Mouse (Mus musculus): ENCODE data around the gene Decr2. TPM values are rescaled to one million over a fixed set of nuclear protein-coding genes. Genes with fewer than 3 reads are reported as not detected.

The Decr2 gene
- polyA plus RNA-seq (2017; shearing (Covaris generic)): 37.0 TPM

DNA sequence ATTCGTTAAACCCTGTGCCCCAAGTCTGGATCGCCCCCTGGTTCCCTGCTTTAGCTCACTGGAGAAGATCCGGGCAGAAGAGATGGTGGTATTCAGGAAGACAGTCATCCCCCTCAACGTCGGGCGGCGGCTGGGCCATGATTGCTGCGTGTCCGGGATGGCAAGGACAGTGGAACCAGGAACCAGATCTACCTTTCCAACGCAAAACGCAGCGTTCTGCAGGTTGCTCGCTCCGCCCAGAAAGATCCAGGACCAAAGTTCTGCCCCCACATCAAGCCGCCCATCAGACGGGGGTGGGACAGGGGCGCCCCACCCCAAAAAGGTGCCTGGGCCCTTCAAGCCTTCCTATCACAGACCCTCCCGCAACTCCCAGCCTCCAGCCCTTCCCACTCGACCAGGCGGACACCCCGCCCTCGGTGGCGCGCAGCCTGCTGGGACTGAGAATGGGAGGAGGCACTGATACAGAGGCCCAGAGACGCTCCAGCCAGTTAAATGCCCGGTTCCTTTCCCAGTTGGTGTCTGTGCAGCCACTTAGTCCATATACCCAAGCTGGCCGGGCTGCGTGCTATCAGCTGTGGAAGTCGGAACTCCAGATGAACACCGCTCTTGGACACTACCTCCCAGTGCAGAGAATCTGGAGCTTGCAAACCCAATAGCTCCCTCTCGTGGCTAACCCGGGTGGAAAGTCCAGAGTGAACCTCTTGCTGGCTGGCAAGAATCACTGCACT, at the start of gene Decr2:
Decr2 (minus strand) TSS at position 433 of the 728 bp plus-strand sequence.

DNA sequence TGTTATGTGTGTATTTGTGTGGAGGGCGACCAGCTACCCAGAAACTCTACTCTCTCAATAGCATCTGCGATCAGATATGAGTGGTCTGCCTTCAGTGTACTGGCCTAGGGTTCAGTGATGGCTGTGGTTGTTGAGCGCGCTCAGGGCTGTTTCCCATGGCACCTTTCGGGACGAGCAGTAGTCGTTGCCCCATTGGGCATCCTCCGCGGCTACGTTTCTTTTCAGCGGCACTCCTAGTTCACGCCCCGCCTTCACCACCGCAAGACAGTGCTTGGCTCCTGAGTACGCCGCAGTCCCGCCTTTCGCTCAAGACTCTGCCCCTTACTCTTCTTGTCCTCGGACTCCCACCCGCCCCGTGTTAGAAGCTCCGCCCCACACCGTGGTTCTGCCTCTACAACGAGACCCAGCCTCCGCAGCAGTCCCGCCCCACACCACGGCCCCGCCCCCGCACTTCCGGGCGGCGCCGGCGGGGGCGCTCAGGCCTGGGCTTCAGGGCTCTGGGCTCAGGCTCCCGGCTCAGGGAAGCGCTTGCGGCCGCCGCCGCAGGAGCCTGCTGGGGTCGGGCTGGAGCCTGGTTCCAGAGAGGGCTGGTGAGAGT, 48.2 kb upstream of the Decr2 start, which contains the start of gene Axin1:
Axin1 (plus strand) TSS at position 450 of the 598 bp plus-strand sequence.

DNA sequence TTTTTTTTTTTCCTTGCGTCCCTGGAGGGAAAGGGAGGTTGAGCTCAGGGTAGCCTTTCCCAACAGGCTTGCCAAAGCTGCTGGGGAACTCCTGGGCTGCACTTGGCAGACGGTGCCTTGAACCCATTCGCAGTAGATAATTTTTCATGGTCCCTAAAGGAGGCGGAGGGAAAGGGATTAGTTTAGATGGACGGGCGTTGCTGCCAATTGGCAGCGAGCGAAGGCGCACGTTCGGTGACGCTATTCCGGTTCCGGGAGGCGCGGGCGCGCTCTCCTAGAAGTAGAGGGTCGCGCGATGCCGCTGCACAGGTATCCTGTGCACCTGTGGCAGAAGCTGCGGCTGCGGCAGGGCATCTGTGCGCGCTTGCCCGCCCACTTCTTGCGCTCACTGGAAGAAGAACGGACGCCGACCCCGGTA, 33.1 kb upstream of the Decr2 start, which contains the start of gene Mrpl28:
Mrpl28 (plus strand) TSS at position 234 of the 418 bp plus-strand sequence.

DNA sequence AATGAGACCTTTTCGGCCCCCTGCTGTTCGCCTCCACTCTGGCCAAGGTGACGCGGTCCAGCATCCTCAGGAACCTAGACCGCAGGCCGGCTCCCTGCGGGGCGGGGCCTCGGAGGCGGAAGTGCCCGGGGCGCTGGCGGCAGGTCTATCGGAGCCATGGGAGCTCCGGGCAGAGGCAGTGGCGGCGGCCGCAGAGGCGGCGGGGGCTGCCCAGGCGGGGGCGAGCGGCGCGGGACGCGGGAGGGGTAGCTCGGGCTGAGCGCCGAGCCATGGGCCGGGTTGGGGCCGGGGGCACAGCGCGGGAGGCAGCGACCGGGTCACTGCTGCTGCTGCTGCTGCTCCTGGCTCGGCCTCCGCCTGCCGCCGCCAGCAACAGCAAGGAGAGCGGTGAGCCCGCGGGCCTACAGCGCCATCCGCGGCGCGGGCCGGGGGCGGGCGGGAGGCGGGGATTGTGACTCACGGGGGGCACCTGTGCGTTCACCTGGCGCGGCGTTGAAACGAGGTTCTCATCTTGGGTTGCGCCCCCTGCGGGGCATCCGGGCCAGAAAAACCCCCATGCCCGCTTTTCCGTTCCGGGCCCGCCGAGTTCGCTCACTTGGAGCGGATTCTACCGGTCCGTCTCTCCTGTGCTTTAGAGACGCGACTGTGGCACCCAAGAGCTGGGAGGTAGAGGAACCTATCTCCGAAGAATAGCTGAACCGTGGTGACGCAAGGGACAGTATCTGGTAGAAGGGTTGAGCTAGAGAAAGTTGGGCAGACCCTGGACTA, 23.2 kb upstream of the Decr2 start, which contains the start of gene Tmem8:
Tmem8 (plus strand) TSS at position 119 of the 768 bp plus-strand sequence.

DNA sequence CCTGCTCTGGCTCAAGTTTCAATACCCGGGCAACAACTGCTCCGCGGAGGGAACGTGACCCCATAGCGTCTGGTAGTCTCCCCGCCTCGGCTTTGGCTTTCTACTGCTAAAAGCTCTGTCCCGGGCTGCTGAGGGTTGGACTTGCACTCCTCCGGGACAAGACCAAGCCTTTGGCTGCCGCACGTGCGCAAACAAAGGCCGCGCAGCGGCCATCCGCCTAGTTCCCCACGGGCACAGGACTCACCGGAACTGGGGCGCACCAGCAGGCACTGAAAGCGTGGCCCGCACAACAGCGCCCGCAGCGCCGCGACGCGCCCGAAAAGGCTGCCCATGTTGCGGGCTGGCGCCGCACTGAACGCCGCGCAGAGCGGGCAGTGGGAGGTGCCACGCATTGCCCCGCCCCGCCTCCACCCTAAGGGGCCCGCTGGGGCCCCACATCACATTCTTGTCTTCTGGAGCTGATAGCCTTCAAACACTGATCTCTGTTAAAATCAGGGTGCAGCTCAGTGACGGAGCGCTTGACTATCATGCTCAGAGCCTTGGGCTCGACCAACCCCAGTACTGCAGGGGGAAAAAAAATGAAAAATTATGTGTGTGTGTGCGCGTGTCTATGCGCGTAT, 5.1 kb upstream of the Decr2 start, which contains the start of gene Nme4:
Nme4 (minus strand) TSS at position 482 of the 620 bp plus-strand sequence.

DNA sequence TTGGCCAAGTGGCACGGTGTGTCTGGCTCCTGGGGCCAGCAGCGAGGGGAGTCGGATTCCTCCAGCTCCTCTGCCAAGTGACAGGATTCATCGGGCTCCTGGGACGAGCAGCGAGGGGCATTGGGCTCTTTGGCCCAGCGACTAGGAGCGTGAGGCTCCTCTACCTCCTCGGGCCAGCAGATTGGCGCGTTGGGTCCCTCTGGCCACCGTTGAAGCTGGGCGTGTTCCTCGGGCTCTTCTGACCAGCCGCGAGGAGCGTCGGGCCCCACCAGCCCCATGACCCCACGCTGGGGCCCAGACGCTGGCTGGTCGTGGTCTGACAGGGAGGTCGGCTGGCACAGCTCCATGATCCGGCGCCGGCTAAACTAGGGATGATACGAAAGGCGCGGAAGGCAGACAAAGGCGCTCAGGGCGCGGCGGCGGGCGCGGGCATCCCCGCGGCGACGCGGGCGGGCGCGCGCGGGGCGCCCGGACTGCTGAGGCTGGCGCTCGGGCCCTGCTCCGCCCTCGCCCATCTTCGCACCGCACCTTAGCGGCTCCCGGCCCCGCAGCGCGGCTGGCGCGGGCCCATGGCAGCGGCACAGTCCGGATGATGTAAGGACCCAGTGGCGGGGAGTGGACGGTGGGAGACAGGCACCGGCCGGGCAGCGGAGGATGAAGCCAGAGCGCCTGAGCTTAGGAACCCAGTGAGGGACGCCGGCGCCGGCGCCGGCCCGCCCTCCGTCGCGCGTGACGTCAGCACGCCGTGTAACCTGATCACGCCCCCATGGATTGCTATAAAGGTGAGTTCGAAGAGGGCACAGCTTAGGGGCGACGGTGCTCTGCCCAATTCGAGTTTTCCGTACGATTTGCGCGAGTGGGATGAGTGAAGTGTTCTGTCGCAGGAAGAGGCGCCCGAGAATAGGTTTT, 21.1 kb downstream of the Decr2 start, which contains the start of gene Rab11fip3:
Rab11fip3 (minus strand) TSS at position 725 of the 909 bp plus-strand sequence.

Other genes starting within 250 kb of the Decr2 start
- 0.59 TPM for gene Gm20683, start 248.6 kb downstream of the Decr2 start, polyA plus RNA-seq (2017; shearing (Covaris generic))
- gene Rhot2, start 245.5 kb downstream of the Decr2 start, polyA plus RNA-seq (2017; shearing (Covaris generic)): 49.6 TPM
- gene Wdr90, start 228.8 kb downstream of the Decr2 start, polyA plus RNA-seq (2017; shearing (Covaris generic)): 9.9 TPM
- 6.3 TPM for gene Mcrip2, start 221.6 kb downstream of the Decr2 start, polyA plus RNA-seq (2017; shearing (Covaris generic))
- 103 TPM for gene Mettl26, start 215.3 kb downstream of the Decr2 start, polyA plus RNA-seq (2017; shearing (Covaris generic))
- 1.0 TPM for gene Wfikkn1, start 209.5 kb downstream of the Decr2 start, polyA plus RNA-seq (2017; shearing (Covaris generic))
- 9.1 TPM for gene Rab40c, start 170.6 kb downstream of the Decr2 start, polyA plus RNA-seq (2017; shearing (Covaris generic))
- gene Pigq, start 145.4 kb downstream of the Decr2 start, polyA plus RNA-seq (2017; shearing (Covaris generic)): 76.3 TPM
- not detected for gene Nhlrc4, start 145.4 kb downstream of the Decr2 start, polyA plus RNA-seq (2017; shearing (Covaris generic))
- not detected for gene A930017K11Rik, start 137.8 kb downstream of the Decr2 start, polyA plus RNA-seq (2017; shearing (Covaris generic))
- gene Capn15, start 104.5 kb downstream of the Decr2 start, polyA plus RNA-seq (2017; shearing (Covaris generic)): 27.9 TPM
- 2.0 TPM for gene Rab11fip3, start 20.8 kb downstream of the Decr2 start, polyA plus RNA-seq (2017; shearing (Covaris generic))
- 1.2 TPM for gene Nme4, start 5.3 kb upstream of the Decr2 start, polyA plus RNA-seq (2017; shearing (Covaris generic))
- gene Tmem8, start 23.0 kb upstream of the Decr2 start, polyA plus RNA-seq (2017; shearing (Covaris generic)): 6.5 TPM
- 88.5 TPM for gene Mrpl28, start 33.2 kb upstream of the Decr2 start, polyA plus RNA-seq (2017; shearing (Covaris generic))
- 6.9 TPM for gene Axin1, start 48.4 kb upstream of the Decr2 start, polyA plus RNA-seq (2017; shearing (Covaris generic))
- 0.17 TPM for gene Pdia2, start 108.8 kb upstream of the Decr2 start, polyA plus RNA-seq (2017; shearing (Covaris generic))
- gene Rgs11, start 112.6 kb upstream of the Decr2 start, polyA plus RNA-seq (2017; shearing (Covaris generic)): 12.0 TPM
- gene Arhgdig, start 117.4 kb upstream of the Decr2 start, polyA plus RNA-seq (2017; shearing (Covaris generic)): not detected
- gene Fam234a, start 153.9 kb upstream of the Decr2 start, polyA plus RNA-seq (2017; shearing (Covaris generic)): 33.4 TPM
- gene Luc7l, start 162.6 kb upstream of the Decr2 start, polyA plus RNA-seq (2017; shearing (Covaris generic)): 115 TPM